Mouse (Mus musculus) CH12.LX (cell line): ENCODE data around the gene Cwc27. TPM values are rescaled to one million over a fixed set of nuclear protein-coding genes. Genes with fewer than 3 reads are reported as not detected.

Source experiments
- DNase-seq: peaks from one replicate; pipeline ENCODE4 v3.0.0-alpha.2; 2013; ENCODE audit errors: extremely low read depth
- H3K27ac ChIP-seq: 2 replicates; pipeline ENCODE4 v1.5.1; 2012; ENCODE audit warnings: low read depth, mild to moderate bottlenecking, control low read depth, moderate library complexity; ENCODE audit not compliant: insufficient read depth
- H3K27me3 ChIP-seq: replicated peaks from 2 replicates; pipeline ENCODE3; 2012; ENCODE audit warnings: inconsistent platforms
- H3K36me3 ChIP-seq, 2 experiments: replicated peaks in 1 of 2; 2 replicates each; pipeline versions ENCODE3 to v1.6.1; 2012; ENCODE audit warnings: inconsistent platforms in 1 of 2, low read length in 1 of 2, mild to moderate bottlenecking in 1 of 2, mixed read lengths in 1 of 2, moderate library complexity in 1 of 2; ENCODE audit not compliant: control insufficient read depth in 1 of 2, insufficient read depth in 1 of 2
- H3K4me1 ChIP-seq, 2 experiments: 2 replicates each; pipeline ENCODE4 v1.6.1; 2012; ENCODE audit warnings: inconsistent platforms in 1 of 2, moderate library complexity in 1 of 2; ENCODE audit not compliant: insufficient read depth in 2 of 2, control insufficient read depth in 1 of 2
- H3K4me2 ChIP-seq: 2 replicates; pipeline ENCODE4 v1.6.1; 2012; ENCODE audit warnings: low read depth, mild to moderate bottlenecking, control low read depth; ENCODE audit not compliant: poor library complexity, insufficient read depth, severe bottlenecking
- H3K4me3 ChIP-seq, 3 experiments: fragments of 150-350 bp in 1 of 3; sonication (generic) in 1 of 3; replicated peaks in 1 of 3; 2 replicates each; pipeline versions ENCODE3 to v1.5.1; 2011 to 2012; ENCODE audit warnings: low read depth in 2 of 3, low read length in 2 of 3, mild to moderate bottlenecking in 2 of 3, moderate library complexity in 2 of 3, control low read depth in 1 of 3, improper control_type of control experiment in 1 of 3, inconsistent platforms in 1 of 3, mixed read lengths in 1 of 3; ENCODE audit not compliant: poor library complexity in 1 of 3
- H3K79me2 ChIP-seq: replicated peaks from 2 replicates; pipeline ENCODE4 v1.6.1; 2012; ENCODE audit warnings: mild to moderate bottlenecking, moderate library complexity; ENCODE audit not compliant: control insufficient read depth, poor library complexity, insufficient read depth, severe bottlenecking; ENCODE audit errors: extremely low read depth
- H3K9ac ChIP-seq: 2 replicates; pipeline ENCODE4 v1.6.1; 2012; ENCODE audit warnings: low read depth, mild to moderate bottlenecking, control low read depth, moderate library complexity; ENCODE audit not compliant: insufficient read depth
- H3K9me3 ChIP-seq: replicated peaks from 2 replicates; pipeline ENCODE3; 2012; ENCODE audit warnings: low read length, inconsistent platforms, mixed read lengths
- E2F4 ChIP-seq: IDR thresholded peaks from 2 replicates; pipeline ENCODE4 v1.6.1; 2011; ENCODE audit warnings: low read depth, low read length, improper control_type of control experiment; ENCODE audit not compliant: insufficient replicate concordance
- ELF1 ChIP-seq: IDR thresholded peaks from 2 replicates; pipeline ENCODE4 v1.6.1; 2014; ENCODE audit warnings: low read depth, mild to moderate bottlenecking, inconsistent platforms, low read length, improper control_type of control experiment
- ETS1 ChIP-seq: conservative IDR thresholded peaks from 2 replicates; pipeline ENCODE4 v1.6.1; 2012; ENCODE audit warnings: low read depth, mild to moderate bottlenecking, inconsistent platforms, low read length, improper control_type of control experiment, moderate library complexity
- JUND ChIP-seq: conservative IDR thresholded peaks from 2 replicates; pipeline ENCODE4 v1.6.1; 2011; ENCODE audit warnings: low read depth, low read length, improper control_type of control experiment
- KAT2A ChIP-seq: IDR thresholded peaks from 2 replicates; pipeline ENCODE4 v1.6.1; 2012; ENCODE audit warnings: low read length, improper control_type of control experiment, inconsistent platforms; ENCODE audit not compliant: insufficient replicate concordance
- MAFK ChIP-seq: IDR thresholded peaks from 2 replicates; pipeline ENCODE4 v1.6.1; 2011; ENCODE audit warnings: low read length, improper control_type of control experiment; ENCODE audit not compliant: insufficient replicate concordance
- MAZ ChIP-seq: IDR thresholded peaks from 2 replicates; pipeline ENCODE4 v1.6.1; 2012; ENCODE audit warnings: low read depth, mild to moderate bottlenecking, inconsistent platforms, low read length, improper control_type of control experiment, moderate library complexity
- MEF2A ChIP-seq: IDR thresholded peaks from 2 replicates; pipeline ENCODE4 v1.6.1; 2014; ENCODE audit warnings: low read depth, mild to moderate bottlenecking, inconsistent platforms, low read length, improper control_type of control experiment, borderline replicate concordance
- NELFE ChIP-seq: IDR thresholded peaks from 2 replicates; pipeline ENCODE4 v1.6.1; 2011; ENCODE audit warnings: low read depth, low read length, improper control_type of control experiment
- RAD21 ChIP-seq: IDR thresholded peaks from 2 replicates; pipeline ENCODE4 v1.6.1; 2011; ENCODE audit warnings: low read depth, mild to moderate bottlenecking, low read length, improper control_type of control experiment, moderate library complexity
- TCF12 ChIP-seq: IDR thresholded peaks from 2 replicates; pipeline ENCODE4 v1.6.1; 2014; ENCODE audit warnings: low read depth, mild to moderate bottlenecking, inconsistent platforms, low read length, improper control_type of control experiment
- UBTF ChIP-seq: IDR thresholded peaks from 2 replicates; pipeline ENCODE4 v1.6.1; 2012; ENCODE audit warnings: low read depth, mild to moderate bottlenecking, inconsistent platforms, low read length, improper control_type of control experiment, moderate library complexity
- USF1 ChIP-seq: IDR thresholded peaks from 2 replicates; pipeline ENCODE4 v1.6.1; 2014; ENCODE audit warnings: low read depth, mild to moderate bottlenecking, inconsistent platforms, low read length, improper control_type of control experiment
- dilution Hi-C: fragments of 300-500 bp; cut with MboI; formaldehyde crosslinking; loops from 2 replicates; pipeline ENCODE4 v1.14.3; 2020; ENCODE audit warnings: low sequenced_read_pairs; ENCODE audit not compliant: extremely low pct_unique_long_range_greater_than_20kb, extremely low pct_ligation_motif_present
- in situ Hi-C: fragments of 300-500 bp; cut with MboI; formaldehyde crosslinking; loops from 3 replicates; pipeline ENCODE4 v1.14.3; 2019; ENCODE audit warnings: low sequenced_read_pairs, low pct_ligation_motif_present, low pct_unique_long_range_greater_than_20kb, mixed read lengths
- polyA plus RNA-seq: library from polyadenylated mRNA; unstranded; fragments of >175 nt; gene quantifications from 2 replicates; pipeline ENCODE4 v1.2.1, GENCODE M21; 2012; ENCODE audit warnings: low read depth; ENCODE audit not compliant: insufficient read length
- total RNA-seq, 2 experiments: library from RNA; depleted of rRNA; stranded (reverse); fragments of 300-350 nt in 1 of 2; fragments of >200 nt in 1 of 2; gene quantifications; 2 replicates each; pipeline ENCODE4 v1.2.3; 2012 to 2014

The Cwc27 gene
- total and polyA plus RNA-seq, 3 experiments, result 24.9 to 38.4 (median 26.0) TPM

DNA sequence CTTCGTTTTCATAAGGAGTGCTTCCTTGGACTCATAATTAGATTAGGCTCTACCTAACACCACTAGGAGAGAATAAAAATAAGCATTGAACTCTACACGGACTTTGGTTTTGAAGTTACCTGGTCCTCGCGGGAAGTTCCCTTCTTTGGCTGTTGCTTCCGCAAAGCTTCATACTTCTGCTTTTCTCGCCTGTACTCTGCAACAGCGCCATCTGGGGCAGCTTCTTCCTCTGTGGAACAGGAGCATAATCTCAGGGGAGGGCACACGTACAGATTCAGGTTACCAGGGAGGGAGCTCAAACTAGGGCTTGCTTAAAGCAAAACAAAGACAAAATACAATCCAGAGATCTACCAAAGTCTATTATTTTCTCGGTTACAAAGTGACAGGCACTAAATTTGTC lies 155.8 kb downstream of the Cwc27 start:
- Histone ChIP-seq H3K36me3 (peaks cover 15 to 33% of the 10 kb centered on the region in 2 experiments), H3K27ac (no peak overlapping the region), H3K9me3 (peaks cover 2% of the 10 kb centered on the region), H3K4me3 (no peak overlapping the region), H3K4me1 (no peaks in the 10 kb centered on the region), H3K27me3 (no peaks in the 10 kb centered on the region), H3K9ac (no peak overlapping the region), H3K79me2 (no peaks in the 10 kb centered on the region), H3K4me2 (no peak overlapping the region)
- dilution Hi-C loops (no loop called here), in situ Hi-C loops (no loop called here)
- DNase-seq, result peak; percentile 39
- TF ChIP-seq E2F4, result no peak
- TF ChIP-seq ETS1, result no peak
- TF ChIP-seq TCF12, result no peak
- no peak for TF ChIP-seq ELF1
- no peak for TF ChIP-seq KAT2A
- no peak for TF ChIP-seq JUND
- no peak for TF ChIP-seq RAD21
- TF ChIP-seq MAZ, result no peak
- TF ChIP-seq MAFK, result no peak
- TF ChIP-seq MEF2A, result no peak
- no peak for TF ChIP-seq USF1
- TF ChIP-seq UBTF, result no peak

GRCm38 (mm10) chr13:104660042-104660680 lies 156.8 kb downstream of the Cwc27 start:
- Histone ChIP-seq H3K4me2 (no peak overlapping the region), H3K4me3 (no peak overlapping the region)
- in situ Hi-C loops, result no loop called here

More at GRCm38 (mm10) chr13:104660042-104660680, 156.8 kb downstream of the Cwc27 start:
- TF ChIP-seq NELFE, result no peak
- peak; percentile 54; the same call in 1 of the 2 replicates for TF ChIP-seq MAFK
- Histone ChIP-seq H3K9ac (no peak overlapping the region), H3K9me3 (peaks cover 2% of the 10 kb centered on the region), H3K27me3 (no peaks in the 10 kb centered on the region), H3K27ac (no peak overlapping the region), H3K36me3 (peaks cover 15 to 39% of the 10 kb centered on the region in 2 experiments), H3K4me1 (no peaks in the 10 kb centered on the region), H3K79me2 (no peaks in the 10 kb centered on the region)
- DNase-seq, result no peak
- dilution Hi-C loops, result no loop called here
